Mouse (Mus musculus) stomach, embryonic 16.5 days (tissue): Measurements from ENCODE around the gene 2300002M23Rik. TPM values are rescaled to one million over a fixed set of nuclear protein-coding genes. Genes with fewer than 3 reads are reported as not detected.

Experiments
- ATAC-seq: fragments of 200-750 bp; cut with Nextera tagmentation; 2 replicates; pipeline ENCODE4 v1.8.0; 2017; ENCODE audit warnings: moderate number of reproducible peaks, moderate TSS enrichment; ENCODE audit not compliant: insufficient read depth, low FRiP score
- H3K27ac ChIP-seq: fragments of 300-500 bp; sonication (generic); 2 replicates; pipeline ENCODE4 v1.5.1; 2014; ENCODE audit warnings: low read length
- H3K27me3 ChIP-seq: fragments of 300-500 bp; sonication (generic); 2 replicates; pipeline ENCODE4 v1.6.1; 2014; ENCODE audit warnings: low read length, control low read depth, mixed read lengths; ENCODE audit not compliant: control insufficient read depth, insufficient read depth
- H3K36me3 ChIP-seq: fragments of 300-500 bp; sonication (generic); 2 replicates; pipeline ENCODE4 v1.6.1; 2014; ENCODE audit warnings: low read length; ENCODE audit not compliant: control insufficient read depth, insufficient read depth
- H3K4me1 ChIP-seq: fragments of 300-500 bp; sonication (generic); 2 replicates; pipeline ENCODE4 v1.6.1; 2014; ENCODE audit warnings: low read length, control low read depth, mixed read lengths; ENCODE audit not compliant: control insufficient read depth, insufficient read depth
- H3K4me2 ChIP-seq: fragments of 300-500 bp; sonication (generic); 2 replicates; pipeline ENCODE4 v1.6.1; 2014; ENCODE audit warnings: low read depth, low read length, mixed read lengths
- H3K4me3 ChIP-seq: fragments of 300-500 bp; sonication (generic); replicated peaks from 2 replicates; pipeline ENCODE4 v1.5.1; 2014; ENCODE audit warnings: mild to moderate bottlenecking, low read length
- H3K9ac ChIP-seq: fragments of 300-500 bp; sonication (generic); 2 replicates; pipeline ENCODE4 v1.6.1; 2014; ENCODE audit warnings: low read length
- H3K9me3 ChIP-seq: fragments of 300-500 bp; sonication (generic); replicated peaks from 2 replicates; pipeline ENCODE4 v1.6.1; 2016; ENCODE audit warnings: low read length, control low read depth; ENCODE audit not compliant: control insufficient read depth
- WGBS: fragments of 180-500 bp; shearing (Covaris S2); extraction: QIAGEN DNeasy Blood & Tissue Kit; methylation state at CpG from one replicate; pipeline ENCODE4 v1.1.7; 2014; 5-methylcytosine and 5-hydroxymethylcytosine counted together
- polyA plus RNA-seq: library from polyadenylated mRNA; unstranded; fragments of >200 nt; fragmentation: Nextera tagmentation; extraction: Ambion mirVana; gene quantifications from 2 replicates; pipeline ENCODE4 v1.2.1, GENCODE M21; 2015

2300002M23Rik gene
- polyA plus RNA-seq, 1 experiment from 2014 or later, result 115 TPM

- no peaks in the 10 kb centered on the region for H3K36me3 ChIP-seq
- H3K27ac ChIP-seq, result no peak overlapping the region
- H3K9ac ChIP-seq, result peak overlapping the region; percentile 42
Measured at GRCm38 (mm10) chr17:35550871-35551270, 16.4 kb upstream of the 2300002M23Rik start.

GRCm38 (mm10) chr17:35551881-35552414 is 15.3 kb upstream of the 2300002M23Rik start, which contains the start of gene Cdsn:
Cdsn (plus strand) TSS chr17:35552128.
- peak within 1 kb of the TSS; percentile 42 for H3K9ac ChIP-seq
- 78% methylated on average over 10 of the region's 10 CpGs for WGBS

More at GRCm38 (mm10) chr17:35550871-35551270, 16.4 kb upstream of the 2300002M23Rik start:
- WGBS, result 45% methylated on average over 8 of the region's 8 CpGs
- Histone ChIP-seq H3K4me1 (peaks cover 20% of the 10 kb centered on the region), H3K27me3 (no peaks in the 10 kb centered on the region), H3K4me2 (no peak overlapping the region), H3K9me3 (no peaks in the 10 kb centered on the region), H3K4me3 (no peak overlapping the region)
- no peak for ATAC-seq

GRCm38 (mm10) chr17:35554321-35554720 is 12.9 kb upstream of the 2300002M23Rik start:
- Histone ChIP-seq H3K9ac (no peak overlapping the region), H3K9me3 (no peaks in the 10 kb centered on the region), H3K36me3 (no peaks in the 10 kb centered on the region), H3K27ac (no peak overlapping the region), H3K4me2 (no peak overlapping the region), H3K27me3 (no peaks in the 10 kb centered on the region), H3K4me1 (peaks cover 13% of the 10 kb centered on the region), H3K4me3 (no peak overlapping the region)
- no peak for ATAC-seq
- WGBS, result 77% methylated on average over 5 of the region's 5 CpGs

More at GRCm38 (mm10) chr17:35551881-35552414, 15.3 kb upstream of the 2300002M23Rik start, which contains the start of gene Cdsn:
- no peak for ATAC-seq
- H3K4me1 ChIP-seq, result peaks cover 20% of the 10 kb centered on the region
- H3K36me3 ChIP-seq, result no peaks in the 10 kb centered on the region
- no peaks in the 10 kb centered on the region for H3K9me3 ChIP-seq
- H3K4me2 ChIP-seq, result no peak within 1 kb of the TSS
- H3K27me3 ChIP-seq, result no peaks in the 10 kb centered on the region
- H3K4me3 ChIP-seq, result no peak within 1 kb of the TSS
- no peak within 1 kb of the TSS for H3K27ac ChIP-seq

- Histone ChIP-seq H3K36me3 (no peaks in the 10 kb centered on the region), H3K4me1 (peaks cover 7% of the 10 kb centered on the region), H3K27ac (no peak overlapping the region), H3K27me3 (no peaks in the 10 kb centered on the region), H3K9ac (no peak overlapping the region), H3K9me3 (no peaks in the 10 kb centered on the region), H3K4me2 (no peak overlapping the region), H3K4me3 (no peak overlapping the region)
- no peak for ATAC-seq
- WGBS, result 88% methylated on average over 18 of the region's 18 CpGs
Measured at GRCm38 (mm10) chr17:35554761-35555397, 12.4 kb upstream of the 2300002M23Rik start.

GRCm38 (mm10) chr17:35556186-35556765 is 11.0 kb upstream of the 2300002M23Rik start:
- ATAC-seq, result no peak
- H3K4me2 ChIP-seq, result no peak overlapping the region
- H3K27me3 ChIP-seq, result no peaks in the 10 kb centered on the region
- H3K36me3 ChIP-seq, result no peaks in the 10 kb centered on the region
- H3K9me3 ChIP-seq, result no peaks in the 10 kb centered on the region
- no peak overlapping the region for H3K27ac ChIP-seq
- H3K9ac ChIP-seq, result no peak overlapping the region
- H3K4me3 ChIP-seq, result no peak overlapping the region
- WGBS, result 89% methylated on average over 13 of the region's 13 CpGs
- no peaks in the 10 kb centered on the region for H3K4me1 ChIP-seq

GRCm38 (mm10) chr17:35556812-35557211 is 10.4 kb upstream of the 2300002M23Rik start:
- Histone ChIP-seq H3K4me1 (no peaks in the 10 kb centered on the region), H3K9ac (no peak overlapping the region), H3K27me3 (no peaks in the 10 kb centered on the region), H3K36me3 (no peaks in the 10 kb centered on the region), H3K27ac (peak overlapping the region; percentile 79; the same call in 1 of the 2 replicates), H3K9me3 (no peaks in the 10 kb centered on the region), H3K4me3 (no peak overlapping the region), H3K4me2 (0 out of 2 replicates have a peak overlapping the region, but pooled peaks have one; percentile 24)
- ATAC-seq, result 0 out of 2 replicates have a peak, but pooled peaks have one; percentile 17
- WGBS, result 22% methylated on average over 5 of the region's 5 CpGs

GRCm38 (mm10) chr17:35557351-35557750 is 9.9 kb upstream of the 2300002M23Rik start:
- Histone ChIP-seq H3K9me3 (no peaks in the 10 kb centered on the region), H3K9ac (no peak overlapping the region), H3K4me2 (0 out of 2 replicates have a peak overlapping the region, but pooled peaks have one; percentile 24), H3K27me3 (no peaks in the 10 kb centered on the region), H3K4me1 (no peaks in the 10 kb centered on the region), H3K27ac (peak overlapping the region; percentile 79; the same call in 1 of the 2 replicates), H3K4me3 (no peak overlapping the region), H3K36me3 (no peaks in the 10 kb centered on the region)
- peak; percentile 38; the same call in 1 of the 2 replicates for ATAC-seq
- 60% methylated on average over 9 of the region's 9 CpGs for WGBS

GRCm38 (mm10) chr17:35558216-35558615 is 9.0 kb upstream of the 2300002M23Rik start:
- Histone ChIP-seq H3K4me1 (no peaks in the 10 kb centered on the region), H3K27ac (no peak overlapping the region), H3K36me3 (no peaks in the 10 kb centered on the region), H3K9ac (no peak overlapping the region), H3K9me3 (no peaks in the 10 kb centered on the region), H3K4me3 (no peak overlapping the region), H3K27me3 (no peaks in the 10 kb centered on the region), H3K4me2 (no peak overlapping the region)
- 60% methylated on average over 8 of the region's 8 CpGs for WGBS
- no peak for ATAC-seq

- no peak for ATAC-seq
- H3K27me3 ChIP-seq, result peaks cover 10% of the 10 kb centered on the region
Measured at GRCm38 (mm10) chr17:35567767-35568166, 517 bp downstream of the 2300002M23Rik start.

More at GRCm38 (mm10) chr17:35567767-35568166, 517 bp downstream of the 2300002M23Rik start:
- no peak overlapping the region for H3K9ac ChIP-seq
- H3K4me1 ChIP-seq, result peaks cover 6% of the 10 kb centered on the region; the same call in 1 of the 2 replicates
- H3K27ac ChIP-seq, result no peak overlapping the region
- H3K4me2 ChIP-seq, result no peak overlapping the region
- no peaks in the 10 kb centered on the region for H3K9me3 ChIP-seq
- H3K4me3 ChIP-seq, result no peak overlapping the region
- no peaks in the 10 kb centered on the region for H3K36me3 ChIP-seq
- WGBS, result 21% methylated on average over 9 of the region's 9 CpGs
